Mouse (Mus musculus) kidney, adult 18-20 months (tissue): ENCODE measurements around the gene Pram1.

Source experiments
- DNase-seq: peaks from one replicate; pipeline ENCODE4 v3.0.0; 2021

Gene Pram1

GRCm38 (mm10) chr17:33673837-33674236 lies 36.0 kb downstream of the Pram1 start:
- DNase-seq: no peak

DNA sequence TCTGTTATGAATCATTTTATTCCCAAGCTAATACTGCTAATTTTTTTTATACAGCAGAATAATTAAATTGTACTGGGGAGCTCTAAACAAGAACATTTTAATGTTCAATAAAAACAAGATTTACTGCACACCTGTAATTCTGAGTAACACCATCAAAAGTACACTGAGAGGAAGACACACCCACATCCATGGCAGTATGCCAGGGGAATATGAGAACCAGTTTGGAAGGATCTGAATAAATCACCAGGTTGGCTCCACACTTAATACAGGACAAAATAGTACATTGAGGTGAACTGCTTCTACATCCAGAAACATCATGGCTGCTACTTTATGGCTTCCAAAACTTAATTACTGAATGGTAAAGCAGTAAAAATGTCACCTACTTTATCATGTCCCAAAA lies 37.6 kb downstream of the Pram1 start:
- peak; percentile 13 for DNase-seq

DNA sequence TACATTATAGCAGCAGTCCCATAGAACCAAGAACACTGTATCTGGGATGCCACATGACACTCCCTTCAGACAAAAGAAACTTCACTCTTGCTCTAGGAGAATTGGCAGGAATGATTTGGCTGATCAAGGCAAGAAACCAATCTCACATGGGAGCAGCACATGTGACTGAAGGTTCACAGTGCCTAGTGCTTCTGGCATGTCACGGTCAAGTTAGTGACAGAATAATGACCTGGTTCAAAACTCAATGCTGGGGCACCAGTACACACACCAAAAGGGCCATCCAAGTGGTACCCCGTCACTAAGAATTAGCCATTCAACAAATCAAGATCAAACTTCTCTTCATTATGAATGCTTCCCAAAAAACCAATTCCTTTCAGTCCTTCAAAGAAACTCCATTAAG lies 38.2 kb downstream of the Pram1 start:
- DNase-seq: no peak

DNA sequence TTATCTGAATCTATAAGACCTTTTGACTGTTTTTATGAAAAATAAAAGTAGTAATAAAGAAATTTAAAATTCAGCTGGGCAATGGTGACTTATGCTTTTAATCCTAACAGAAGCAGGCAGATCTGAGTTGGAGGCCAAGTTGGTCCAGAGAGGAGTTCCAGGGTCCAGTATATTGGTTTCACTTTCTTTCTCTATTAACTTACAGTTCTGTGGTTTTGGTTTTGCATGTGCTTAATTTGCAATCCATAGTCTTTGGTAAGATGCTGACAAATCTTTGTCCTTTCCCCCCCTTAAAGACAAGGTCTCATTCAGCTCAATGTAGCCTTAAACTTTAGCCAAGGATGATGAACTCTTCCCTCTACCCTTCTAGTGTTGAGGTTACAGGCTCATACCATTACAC lies 40.9 kb downstream of the Pram1 start:
- no peak for DNase-seq

GRCm38 (mm10) chr17:33681767-33682166 lies 43.9 kb downstream of the Pram1 start:
- no peak for DNase-seq

- DNase-seq: peak; percentile 70
Measured at GRCm38 (mm10) chr17:33684671-33685231, 46.9 kb downstream of the Pram1 start.

DNA sequence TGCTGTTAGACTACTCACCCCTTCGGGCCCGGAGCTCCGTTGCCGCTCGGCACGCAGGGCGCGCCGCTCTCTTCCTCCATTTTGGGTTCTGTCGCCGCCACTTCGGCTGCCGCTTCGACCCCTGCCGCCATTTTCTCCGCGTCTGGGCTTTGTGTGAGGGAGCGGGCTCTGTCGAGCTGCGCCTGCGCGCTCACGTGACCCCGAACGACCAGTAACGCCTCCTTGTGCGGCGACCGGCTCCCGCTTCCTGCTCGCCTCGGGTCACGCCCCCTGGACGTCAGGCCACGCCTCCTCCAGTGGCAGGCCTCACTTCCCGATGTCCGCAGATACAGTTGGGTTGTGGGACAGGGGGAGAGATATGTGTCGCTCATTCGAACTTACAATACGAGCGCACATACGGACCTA lies 47.4 kb downstream of the Pram1 start:
- peak; percentile 98 for DNase-seq

GRCm38 (mm10) chr17:33686760-33687159 lies 48.9 kb downstream of the Pram1 start, which contains the start of gene Hnrnpm:
Gene Hnrnpm (minus strand): TSS chr17:33686860.
- DNase-seq: no peak
